Mouse (Mus musculus): ENCODE measurements around the gene Apoa2.
A peak's percentile ranks its signal among the peaks of the same experiment; 100 is the strongest.

Gene Apoa2

DNA sequence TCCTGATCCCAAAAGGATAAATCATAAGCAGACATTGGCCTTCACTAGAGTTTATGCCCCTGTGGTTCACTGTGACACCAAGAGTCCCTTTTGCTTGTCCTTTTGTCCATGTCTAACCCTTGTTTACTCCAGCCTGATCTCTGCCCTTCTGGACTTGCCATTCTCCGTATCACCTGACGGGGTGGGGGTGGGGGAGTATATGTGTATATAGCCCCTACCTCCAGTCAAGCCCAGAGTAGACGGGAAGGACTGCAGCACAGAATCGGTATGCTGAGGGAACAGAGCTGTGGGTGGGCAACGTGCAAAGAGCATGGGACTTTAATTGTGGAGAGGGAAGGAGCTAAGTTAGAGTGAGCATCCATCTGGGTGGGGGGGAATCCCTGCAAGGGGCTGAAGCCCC, at the start of gene Apoa2:
Apoa2 (plus strand) TSS at position 198 of the 400 bp plus-strand sequence.
- no peak for DNase-seq

DNA sequence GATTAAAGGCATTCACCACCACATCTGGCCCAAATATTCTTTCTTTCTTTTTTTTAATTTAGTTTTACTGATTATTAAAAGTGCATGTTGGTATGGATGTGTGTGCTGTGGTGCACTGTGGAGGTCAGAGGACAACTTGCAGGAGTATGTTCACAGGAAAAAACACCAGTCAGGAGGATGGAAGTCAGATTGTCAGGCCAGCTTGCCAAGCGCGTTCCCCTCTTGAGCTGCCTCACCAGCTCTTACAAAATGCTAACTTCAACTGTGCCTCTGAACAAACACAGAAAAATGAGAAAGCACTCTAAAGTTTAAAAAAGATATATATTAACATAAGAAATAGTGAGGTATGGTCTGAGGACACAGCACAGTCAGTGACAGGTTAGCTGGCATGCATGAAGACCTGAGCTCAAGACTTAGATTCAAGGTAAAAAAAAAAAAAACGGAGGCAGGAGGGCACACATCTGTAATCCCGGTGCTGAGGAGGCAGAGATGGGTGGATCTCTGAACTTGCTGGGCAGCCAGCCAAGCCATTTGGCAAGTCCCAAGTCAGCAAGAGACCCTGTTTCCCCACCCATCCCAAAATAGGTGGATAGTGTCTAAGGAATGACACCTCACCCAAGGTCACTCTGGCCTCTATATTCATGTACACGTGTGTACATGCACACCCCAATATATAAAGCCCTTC, 45.2 kb upstream of the Apoa2 start:
- DNase-seq = no peak

DNA sequence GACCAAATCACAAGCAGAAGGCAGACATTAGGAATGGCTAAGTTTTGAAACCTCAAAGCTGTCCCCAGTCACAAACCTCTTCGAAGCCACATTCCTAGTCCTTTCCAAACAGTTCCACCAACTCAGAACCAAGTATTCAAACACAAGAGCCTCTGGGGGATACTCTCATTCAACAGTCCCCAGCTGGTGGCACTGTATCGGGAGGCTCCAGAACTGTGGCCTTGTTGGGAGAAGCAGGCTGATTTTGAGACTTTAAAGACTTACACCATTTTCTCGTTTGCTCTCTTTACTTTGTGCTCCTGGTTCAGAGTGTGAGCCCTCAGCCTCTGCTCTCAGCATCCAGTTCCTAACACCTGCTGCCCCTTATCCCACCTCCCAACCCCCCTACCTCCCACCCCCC, 41.8 kb upstream of the Apoa2 start:
- no peak for DNase-seq

DNA sequence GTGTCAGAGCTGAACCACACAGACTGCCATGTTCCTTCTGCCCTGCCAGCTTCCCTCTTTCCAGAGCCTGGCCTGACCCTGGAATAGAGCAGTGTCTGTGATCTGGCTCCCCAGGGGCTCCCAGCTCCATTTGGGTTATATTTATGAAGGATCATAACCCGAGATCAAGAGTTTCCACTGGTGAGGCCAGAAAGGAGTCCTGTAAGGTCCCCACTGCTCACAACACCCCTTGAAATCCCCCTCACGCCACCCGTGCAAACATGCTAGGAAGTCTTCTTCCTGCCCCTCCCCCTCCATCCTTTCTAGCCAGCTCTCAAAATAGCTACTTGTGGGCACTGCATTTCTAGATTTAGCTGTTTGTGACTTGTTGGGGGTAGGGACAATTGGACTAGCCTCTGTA, 41.2 kb upstream of the Apoa2 start:
- DNase-seq = no peak

DNA sequence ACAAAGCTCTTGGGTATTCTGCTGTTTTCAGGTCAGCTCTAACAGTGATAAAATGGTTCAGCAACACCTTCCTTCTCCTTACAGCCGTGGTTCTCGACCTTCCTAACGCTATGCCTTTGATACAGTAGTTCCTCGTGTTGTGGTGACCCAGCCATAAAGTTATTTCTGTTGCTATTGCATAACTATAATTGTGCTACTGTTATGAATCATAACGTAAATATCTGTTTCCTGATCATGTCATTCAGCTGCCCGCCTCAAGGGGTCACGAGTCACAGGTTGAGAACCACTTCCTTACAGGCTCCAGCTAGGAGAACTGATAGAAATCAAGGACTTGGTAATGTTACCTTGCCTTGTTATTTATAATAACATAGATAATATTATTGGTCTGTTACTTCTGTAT, 40.5 kb upstream of the Apoa2 start:
- no peak for DNase-seq

DNA sequence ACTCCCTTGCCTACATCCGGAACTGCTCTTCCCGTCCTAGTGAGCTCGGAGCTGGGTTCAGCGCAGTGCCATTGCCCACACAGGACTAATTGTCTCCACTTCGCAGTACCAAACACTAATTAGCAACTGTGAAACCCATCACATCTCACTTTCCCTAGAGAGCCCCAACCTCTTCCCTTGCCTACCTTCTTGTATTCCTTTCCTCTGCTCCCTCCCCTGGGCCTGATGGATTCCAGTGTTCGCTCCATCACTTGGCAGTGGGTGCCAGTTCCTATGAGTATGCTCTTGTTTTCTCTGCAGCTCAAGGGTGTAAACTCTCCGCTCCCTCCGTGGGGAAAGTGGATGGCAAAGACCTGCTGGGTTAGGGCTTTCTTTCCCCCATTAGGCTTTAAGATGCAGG, 39.2 kb upstream of the Apoa2 start:
- no peak for DNase-seq

DNA sequence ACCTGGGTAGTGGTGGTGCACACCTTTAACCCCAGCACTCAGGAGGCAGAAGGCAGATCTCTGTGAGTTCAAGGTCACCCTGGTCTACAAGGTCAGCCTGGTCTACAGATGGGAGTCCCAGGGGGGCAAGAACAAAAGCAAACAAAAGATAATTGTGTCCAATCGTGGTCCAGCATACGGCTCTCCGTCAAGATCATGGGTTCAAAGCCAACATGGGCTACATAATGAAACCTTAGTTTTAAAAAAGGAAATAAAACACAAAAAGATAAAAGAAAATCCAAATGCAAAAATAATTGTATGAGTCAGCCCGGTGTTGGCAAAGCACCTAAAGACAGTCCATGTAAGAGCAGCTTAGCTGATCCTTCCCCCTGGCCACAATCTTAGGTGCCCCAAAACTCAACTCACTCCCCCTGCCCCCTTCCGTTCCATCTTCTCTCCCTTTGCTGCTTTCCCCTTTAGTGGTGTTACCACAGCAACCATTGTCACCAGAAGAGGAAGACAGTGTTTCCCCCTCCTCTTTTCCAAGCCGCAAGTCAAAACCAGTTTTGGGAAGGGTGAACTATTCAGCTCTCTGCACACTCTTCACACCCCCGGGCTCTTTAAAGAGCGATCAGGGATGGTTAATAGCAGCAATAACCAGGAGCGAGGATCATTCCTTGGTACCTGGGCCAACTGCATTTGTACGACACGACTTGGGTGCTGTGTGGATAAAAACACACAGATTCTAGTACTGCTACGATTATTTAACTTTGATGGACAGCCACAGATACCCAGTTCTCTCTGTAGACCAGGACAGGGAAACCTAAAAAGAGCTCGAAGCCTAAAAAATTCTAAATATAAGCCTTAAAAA, 36.8 kb upstream of the Apoa2 start:
- DNase-seq = no peak

DNA sequence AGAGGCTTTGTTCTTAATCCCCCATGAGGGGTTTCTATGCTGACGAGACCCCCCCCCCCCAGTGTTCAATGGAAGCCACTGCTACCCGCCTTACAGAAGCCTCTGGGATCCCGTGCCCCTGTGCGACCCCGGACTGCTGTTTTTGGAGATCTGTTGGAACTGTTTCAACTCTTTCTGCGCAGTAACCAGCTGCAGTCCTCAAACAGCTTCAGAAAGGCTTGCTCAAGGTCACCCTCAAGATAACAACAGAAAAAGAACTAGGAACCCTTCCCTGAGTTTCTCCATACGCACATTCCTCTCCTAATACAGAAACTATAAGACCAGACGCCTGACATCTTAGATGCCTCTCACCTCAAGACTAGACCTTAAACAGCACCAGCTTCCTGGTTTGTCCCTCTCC, 35.8 kb upstream of the Apoa2 start:
- DNase-seq = no peak

DNA sequence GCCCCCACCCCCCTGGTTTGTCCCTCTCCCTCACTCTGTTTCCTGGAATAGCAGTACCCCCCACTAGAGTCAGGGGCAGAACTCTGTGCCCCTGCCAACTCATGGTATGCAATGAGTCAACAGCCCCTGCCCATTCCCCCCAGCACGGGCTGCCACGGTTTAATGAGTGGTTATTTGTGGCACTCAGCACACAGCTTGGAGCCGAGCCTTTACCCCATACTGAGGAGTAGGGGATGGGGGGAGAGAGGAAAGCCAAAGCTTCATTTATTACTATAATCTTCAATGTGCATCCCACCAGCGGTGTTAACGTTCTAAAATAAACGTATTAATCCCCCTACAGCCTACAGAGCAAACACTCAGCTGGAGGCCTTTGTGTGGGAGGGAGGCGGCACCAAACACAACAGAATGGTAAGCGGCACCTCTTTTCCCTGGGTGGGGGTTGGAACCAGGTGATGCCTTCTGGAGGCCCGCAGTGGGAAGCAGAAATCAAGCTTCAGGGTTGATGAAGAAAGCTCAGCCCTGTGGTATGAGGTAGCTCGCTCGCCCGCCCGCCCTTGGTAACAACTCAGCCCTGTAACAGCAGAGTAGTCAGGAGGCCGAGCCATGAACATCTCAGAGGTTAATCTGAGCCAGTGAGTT, 35.3 kb upstream of the Apoa2 start:
- DNase-seq = peak; percentile 19

DNA sequence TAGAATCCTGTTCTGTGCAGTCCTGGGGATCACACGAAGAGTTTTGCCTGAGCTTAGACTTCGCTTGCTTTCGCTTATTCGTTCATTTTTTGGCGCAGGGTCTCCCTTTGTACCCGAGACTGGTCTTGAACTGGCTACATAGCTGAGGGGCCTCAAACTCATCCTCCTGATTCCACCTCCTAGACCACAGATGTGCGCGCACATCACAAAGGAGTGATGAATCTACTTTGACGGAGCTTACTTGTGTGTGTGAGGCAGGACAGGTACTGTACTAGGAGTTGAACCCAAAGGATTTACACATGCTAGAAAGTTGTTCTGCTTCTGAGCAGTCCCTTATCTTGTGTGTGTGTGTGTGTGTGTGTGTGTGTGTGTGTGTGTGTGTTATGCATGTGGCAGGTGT, 34.0 kb upstream of the Apoa2 start:
- no peak for DNase-seq

DNA sequence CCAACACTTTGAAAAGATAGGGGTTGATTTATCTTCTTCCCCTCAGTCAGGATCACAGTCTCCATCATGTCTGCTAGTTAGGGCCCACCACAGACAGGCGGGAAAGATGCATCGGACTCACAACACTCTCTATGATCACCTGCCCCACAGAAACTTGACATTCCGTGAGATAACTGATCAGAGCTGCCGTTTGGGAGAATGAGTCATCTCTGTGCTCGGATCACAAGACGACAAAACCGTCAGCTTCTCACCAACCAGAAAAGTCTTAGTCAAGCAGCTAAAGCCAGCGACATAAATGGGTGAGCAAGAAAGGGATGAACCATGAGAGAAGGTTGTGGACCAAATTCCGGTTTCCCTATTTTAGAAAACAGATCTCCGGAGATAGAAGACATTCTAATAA, 32.6 kb upstream of the Apoa2 start:
- DNase-seq = no peak

DNA sequence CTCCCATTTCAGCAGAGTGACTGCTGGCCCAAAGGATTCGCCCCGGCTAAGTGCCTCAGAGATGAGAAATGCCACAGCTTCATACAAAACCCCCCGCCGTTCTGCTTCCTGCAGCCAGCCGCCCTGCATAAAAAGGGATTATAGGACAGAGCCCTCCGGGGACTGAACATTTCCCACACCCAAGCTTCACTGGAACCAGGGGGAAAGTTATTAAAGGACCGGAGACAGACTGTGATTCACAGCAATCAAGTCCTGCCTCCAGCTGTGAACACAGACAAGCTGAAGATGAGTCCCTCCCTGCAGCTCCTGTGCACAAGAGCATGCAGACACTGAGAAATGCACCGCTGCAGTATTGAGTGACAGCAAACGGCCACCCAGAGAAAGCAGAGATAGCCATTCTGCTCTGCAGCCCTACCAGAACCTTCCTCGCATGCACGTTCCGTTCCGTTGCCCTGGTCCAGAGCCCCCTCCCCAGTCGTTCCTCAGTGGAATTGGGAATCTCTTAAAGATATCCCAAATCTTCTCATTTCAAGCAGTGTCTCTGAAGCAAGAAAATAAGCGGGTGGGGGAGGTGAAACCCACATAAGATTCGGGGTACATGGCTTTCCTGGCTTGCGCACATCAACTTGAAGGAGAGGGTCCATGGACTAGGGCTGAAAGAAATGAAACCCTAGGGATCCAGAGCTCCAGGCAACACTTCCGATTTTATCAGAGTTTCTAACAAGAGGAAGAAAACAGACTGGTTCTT, 31.6 kb upstream of the Apoa2 start:
- DNase-seq = no peak

DNA sequence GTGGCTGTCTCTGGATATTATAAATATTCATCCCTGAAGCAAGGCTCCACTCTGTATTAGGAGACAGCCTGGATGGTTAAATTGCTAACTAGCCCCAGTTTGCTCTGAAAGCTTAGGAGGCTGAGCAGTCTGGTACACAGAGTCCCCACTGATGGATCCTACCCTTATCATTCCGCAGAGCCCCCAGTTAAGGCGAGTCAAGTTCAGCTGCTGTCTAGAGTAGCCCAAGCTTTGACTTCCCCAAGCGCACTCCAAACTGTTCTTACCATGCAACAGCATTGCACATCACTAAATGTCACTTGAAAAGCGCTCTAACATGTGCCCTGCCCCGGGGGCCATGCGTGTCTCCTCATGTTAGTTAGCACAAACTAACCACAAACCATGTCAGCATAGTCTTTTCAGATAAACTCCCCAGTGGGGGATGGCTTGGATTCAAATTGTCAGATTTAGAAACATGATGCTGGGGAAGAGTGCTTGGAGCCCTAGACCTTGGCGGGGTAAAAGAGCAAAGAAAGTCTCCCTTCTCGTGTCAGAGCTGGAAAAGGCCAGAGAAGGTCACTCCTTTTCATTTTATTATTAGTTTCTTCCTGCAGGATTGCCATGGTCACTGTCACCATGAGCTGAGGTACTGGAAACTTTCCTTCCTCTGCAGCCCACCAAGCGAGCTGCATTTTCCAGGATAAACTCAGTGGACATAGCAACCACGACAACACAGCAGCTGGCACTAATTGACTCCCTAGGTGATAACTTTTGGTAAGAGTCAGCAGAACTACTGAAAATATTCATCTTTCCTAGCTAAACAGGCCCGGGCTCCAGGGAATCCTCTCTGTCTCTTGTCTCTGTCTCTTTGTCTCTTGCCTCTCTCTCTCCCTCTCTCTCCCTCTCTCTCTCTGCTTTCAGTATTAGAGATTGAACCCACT, 30.7 kb upstream of the Apoa2 start:
- no peak for DNase-seq

DNA sequence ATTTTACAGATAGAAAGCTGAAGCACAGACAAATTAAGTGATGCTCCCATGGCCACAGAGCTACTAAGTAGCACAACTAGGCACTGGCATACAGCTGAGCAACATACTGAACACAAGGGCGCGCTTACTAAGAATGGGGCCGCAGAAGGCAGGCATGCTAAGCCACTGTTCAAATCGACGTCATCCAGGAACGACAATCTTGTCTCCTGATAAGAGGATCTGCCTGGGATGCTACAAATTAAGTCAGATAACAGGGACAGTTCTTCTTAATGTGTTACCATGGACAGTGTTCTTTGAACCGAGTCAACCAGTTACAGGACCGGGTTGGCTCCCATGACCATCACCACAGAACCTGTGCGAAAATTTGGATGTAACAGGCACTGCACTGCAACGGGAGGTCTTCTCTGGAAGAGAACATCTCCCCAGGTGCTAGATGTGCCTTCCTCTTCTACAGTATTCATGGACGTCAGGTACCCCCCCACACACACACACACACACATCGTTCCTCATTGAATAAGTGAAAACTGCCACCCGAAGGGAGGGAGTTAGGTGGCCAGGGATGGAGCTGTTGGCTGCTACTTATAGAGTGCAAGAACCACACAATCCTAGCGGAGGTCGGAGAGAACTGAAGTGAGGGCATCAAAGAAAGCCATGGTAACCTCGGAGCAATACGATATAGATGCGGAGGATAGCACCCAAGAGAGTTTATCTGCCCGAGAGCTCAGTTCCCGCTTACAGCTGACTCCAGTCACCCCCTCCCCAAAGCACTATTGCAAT, 29.6 kb upstream of the Apoa2 start:
- DNase-seq = no peak

DNA sequence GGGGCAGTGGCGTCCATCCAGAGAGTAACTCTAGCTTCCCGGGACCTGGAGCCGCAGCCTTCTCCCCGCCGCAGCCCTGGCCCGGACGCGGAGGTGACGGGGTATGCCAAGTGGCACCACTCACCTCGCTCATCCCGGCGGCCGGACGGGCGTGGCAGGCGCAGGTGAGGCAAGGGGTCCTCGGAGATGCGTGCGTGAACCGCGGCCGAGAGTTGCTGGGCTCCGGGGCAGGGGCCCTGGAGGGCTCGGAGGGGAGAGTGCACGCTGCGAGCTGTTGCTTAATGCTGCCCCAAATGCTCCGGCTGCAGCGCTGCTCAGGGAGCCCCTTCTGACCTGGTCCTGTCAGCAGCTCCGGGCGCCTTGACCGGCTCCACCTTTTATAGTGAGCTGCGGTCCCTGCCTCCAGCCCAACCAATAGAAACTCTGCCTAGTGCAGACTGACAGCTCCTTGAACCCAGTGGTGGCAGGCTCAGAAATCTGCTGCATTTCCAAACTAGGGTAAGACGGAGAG, 28.9 kb upstream of the Apoa2 start, which contains the start of gene Pcp4l1:
Pcp4l1 (minus strand) TSS at position 382 of the 511 bp plus-strand sequence.
- DNase-seq = peak; percentile 77

DNA sequence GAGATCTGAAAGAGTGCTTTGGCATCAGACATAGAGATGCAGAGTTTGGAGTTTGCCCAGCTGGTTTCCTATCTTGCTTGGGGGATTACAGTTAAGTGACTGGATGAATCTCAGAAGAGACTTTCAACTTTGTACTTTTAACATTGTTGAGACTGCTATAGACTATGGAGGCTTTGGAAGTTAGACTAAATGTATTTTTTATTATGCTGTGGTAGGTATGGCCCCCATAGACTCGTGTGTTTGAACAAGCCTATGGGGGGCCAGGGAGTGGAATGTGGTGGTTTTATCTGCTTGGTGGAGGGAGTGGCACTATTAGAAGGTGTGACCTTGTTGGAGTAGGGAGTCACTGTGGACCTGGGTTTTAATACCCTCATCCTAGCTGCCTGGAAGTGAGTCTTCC, 25.3 kb upstream of the Apoa2 start:
- DNase-seq = no peak

DNA sequence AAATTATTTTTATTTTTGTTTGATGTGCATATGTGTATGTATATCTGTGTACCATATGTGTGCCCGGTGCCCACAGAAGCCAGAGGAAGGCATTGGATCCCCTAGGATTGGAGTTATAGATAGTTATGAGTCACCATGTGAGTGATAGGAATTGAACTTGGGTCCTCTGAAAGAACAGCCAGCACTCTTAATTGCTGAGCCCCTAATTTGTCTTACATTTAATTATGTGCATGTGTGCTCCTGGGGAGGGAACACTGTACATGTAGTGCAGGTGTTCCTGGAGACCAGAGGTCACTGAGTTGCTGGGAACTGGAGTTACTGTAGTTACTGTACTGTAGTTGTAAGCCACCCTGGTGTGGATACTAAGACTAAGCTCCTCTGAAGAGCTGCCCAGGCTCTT, 24.1 kb upstream of the Apoa2 start:
- no peak for DNase-seq

DNA sequence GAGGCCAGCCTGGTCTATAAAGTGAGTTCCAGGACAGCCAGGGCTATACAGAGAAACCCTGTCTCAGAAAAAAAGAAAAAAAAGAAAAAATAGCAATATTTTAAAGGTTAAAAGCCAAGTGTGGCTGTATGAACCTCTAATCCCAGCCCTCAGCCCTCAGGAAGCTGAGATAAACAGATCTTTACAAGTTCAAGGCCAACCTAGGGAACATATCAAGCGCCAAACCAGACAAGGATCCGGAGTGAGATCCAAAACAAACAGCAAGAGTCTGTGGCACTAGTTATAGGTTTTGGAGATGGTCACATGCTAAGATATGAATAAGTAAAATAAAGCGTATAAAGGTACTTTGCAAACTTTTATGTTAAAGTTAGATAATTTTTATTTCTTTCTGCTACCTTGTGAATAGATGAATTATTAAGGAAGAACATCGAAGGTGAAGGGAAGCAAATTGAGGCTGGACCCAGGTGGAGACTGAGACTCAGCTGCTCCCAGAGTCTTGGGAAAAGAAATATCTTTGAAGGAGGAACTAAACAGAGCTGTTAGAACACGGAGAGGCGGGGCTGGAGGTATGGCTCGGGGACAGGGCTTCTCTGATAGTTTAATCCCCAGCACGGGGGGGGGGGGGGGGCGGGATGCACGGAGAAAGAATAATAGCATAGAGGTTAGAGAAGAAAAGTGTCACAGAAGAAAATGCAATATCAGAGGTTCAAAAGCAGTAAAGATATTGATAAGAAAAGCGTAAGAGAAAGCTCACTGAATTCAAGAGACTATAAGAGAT, 21.2 kb upstream of the Apoa2 start:
- DNase-seq = no peak

DNA sequence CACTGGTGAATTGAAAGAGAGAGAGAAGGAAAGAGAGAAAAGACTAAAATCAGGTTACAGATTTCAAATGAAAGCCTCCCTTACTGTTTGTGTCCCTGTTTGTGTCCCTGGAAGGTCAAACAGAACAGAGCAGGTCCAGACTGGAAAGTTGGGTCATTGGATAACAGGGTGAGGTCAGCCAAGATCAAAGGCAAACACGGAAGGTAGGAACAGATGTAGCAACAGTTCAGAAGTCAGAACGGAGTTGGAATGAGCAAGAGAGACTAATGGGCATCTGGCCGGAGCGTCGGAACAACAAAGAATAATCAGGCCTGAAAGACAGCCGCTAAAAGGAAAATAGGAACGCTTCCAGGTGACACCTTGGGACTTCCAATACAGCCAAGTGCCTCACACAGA, 20.6 kb upstream of the Apoa2 start:
- no peak for DNase-seq

Data from right cerebral cortex, adult 18-20 months (tissue).